Mouse (Mus musculus): ENCODE data around the gene Cdc7. TPM values are rescaled to one million over a fixed set of nuclear protein-coding genes. Genes with fewer than 3 reads are reported as not detected.

Gene Cdc7
- polyA plus RNA-seq, 1 experiment from 2014 or later = 39.3 TPM

DNA sequence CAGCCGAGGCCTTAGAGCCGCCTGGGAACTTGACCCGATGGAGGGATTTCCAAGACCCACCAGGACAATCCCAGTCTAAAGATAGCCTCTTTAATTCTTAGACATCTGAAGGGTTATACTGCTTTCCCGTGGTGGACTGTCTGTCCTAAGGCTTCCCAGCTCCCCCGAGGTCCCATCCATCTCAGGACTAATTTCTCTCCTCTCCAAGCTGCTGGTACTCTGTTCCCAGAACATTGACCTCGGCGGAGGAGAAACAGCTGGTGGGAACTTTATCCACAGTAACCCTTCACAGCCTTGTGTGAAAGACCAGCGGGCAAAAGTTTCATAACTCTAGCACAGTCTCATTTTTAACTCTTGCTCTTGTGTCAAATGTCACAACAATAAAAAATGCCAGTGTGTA is 25.1 kb downstream of the Cdc7 start:
- ATAC-seq (ENCODE audit: low FRiP score) = no peak
- Histone ChIP-seq H3K9ac (no peak overlapping the region), H3K4me3 (replicated peaks; ENCODE audit: low read length) (no peak overlapping the region), H3K4me2 (replicated peaks) (no peak overlapping the region), H3K27me3 (ENCODE audit: control insufficient read depth, insufficient read depth, low read length) (no peaks in the 10 kb centered on the region), H3K27ac (no peak overlapping the region), H3K36me3 (replicated peaks; ENCODE audit: control insufficient read depth, insufficient read depth) (peaks cover 15% of the 10 kb centered on the region), H3K9me3 (ENCODE audit: control insufficient read depth, low read length) (no peaks in the 10 kb centered on the region), H3K4me1 (replicated peaks; ENCODE audit: control insufficient read depth, insufficient read depth, low read length) (no peaks in the 10 kb centered on the region)
- no peak for DNase-seq (ENCODE audit: low spot score)
- 69% methylated on average over 8 of the region's 8 CpGs for WGBS

DNA sequence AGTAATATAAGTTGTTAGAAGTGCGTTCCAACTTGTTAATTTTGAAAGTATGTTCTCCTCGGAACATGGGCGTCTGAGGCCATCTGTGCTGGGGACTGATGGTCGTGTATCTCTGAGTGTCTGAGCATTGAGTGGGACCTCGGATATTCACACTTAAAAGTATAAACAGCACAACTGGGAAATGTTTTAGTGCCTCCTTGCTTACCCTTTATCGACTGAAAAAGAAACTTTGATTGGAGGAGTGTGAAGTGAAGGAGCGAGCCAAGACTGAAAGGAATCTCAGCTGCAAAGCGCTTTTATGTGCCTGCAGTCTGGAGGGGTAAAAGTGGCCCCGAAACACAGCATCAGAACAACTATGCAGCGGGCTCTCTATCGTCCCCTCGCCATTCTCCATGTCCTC is 25.7 kb downstream of the Cdc7 start:
- DNase-seq (ENCODE audit: low spot score) (no peak), ATAC-seq (ENCODE audit: low FRiP score) (no peak)
- Histone ChIP-seq H3K4me2 (replicated peaks) (no peak overlapping the region), H3K4me3 (replicated peaks; ENCODE audit: low read length) (no peak overlapping the region), H3K9ac (no peak overlapping the region), H3K9me3 (ENCODE audit: control insufficient read depth, low read length) (no peaks in the 10 kb centered on the region), H3K4me1 (replicated peaks; ENCODE audit: control insufficient read depth, insufficient read depth, low read length) (no peaks in the 10 kb centered on the region), H3K27ac (no peak overlapping the region), H3K36me3 (replicated peaks; ENCODE audit: control insufficient read depth, insufficient read depth) (peaks cover 9% of the 10 kb centered on the region), H3K27me3 (ENCODE audit: control insufficient read depth, insufficient read depth, low read length) (no peaks in the 10 kb centered on the region)
- WGBS = 78% methylated on average over 12 of the region's 12 CpGs

DNA sequence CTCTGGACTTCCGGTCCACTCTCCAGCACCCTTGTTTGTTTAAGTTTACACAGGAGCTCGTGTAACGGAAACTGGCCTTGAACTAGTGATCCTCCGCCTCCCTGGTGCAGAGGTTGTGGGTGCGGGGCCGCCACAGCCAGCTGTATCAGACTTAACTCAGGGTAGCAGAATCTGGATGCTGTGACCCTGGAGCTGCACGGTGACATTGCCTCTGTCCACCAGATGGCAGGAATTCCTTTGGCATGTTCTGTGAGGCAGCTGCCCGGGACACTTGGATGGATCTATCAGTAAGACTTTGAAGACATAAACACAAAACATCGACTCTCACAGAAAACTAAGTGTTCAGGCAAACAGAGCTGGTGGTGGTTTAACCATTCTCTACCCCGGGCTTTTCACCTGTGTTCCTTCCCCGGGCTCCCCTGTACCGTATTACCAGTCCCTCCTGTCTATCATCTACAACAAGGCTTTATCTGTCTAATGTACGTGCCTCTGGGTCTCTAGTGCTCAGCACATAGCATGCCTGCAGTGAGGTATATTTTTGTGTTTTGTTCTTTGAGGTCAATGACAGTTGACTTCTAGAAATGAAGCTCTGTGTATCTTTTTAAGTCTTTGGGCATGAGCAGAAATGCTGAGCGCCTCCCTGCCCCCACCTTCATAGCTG is 26.6 kb downstream of the Cdc7 start:
- Histone ChIP-seq H3K9ac (no peak overlapping the region), H3K27ac (no peak overlapping the region), H3K36me3 (replicated peaks; ENCODE audit: control insufficient read depth, insufficient read depth) (peaks cover 8% of the 10 kb centered on the region; the same call in 1 of the 2 replicates), H3K9me3 (ENCODE audit: control insufficient read depth, low read length) (no peaks in the 10 kb centered on the region), H3K27me3 (ENCODE audit: control insufficient read depth, insufficient read depth, low read length) (no peaks in the 10 kb centered on the region), H3K4me1 (replicated peaks; ENCODE audit: control insufficient read depth, insufficient read depth, low read length) (no peaks in the 10 kb centered on the region), H3K4me3 (replicated peaks; ENCODE audit: low read length) (no peak overlapping the region), H3K4me2 (replicated peaks) (no peak overlapping the region)
- ATAC-seq (ENCODE audit: low FRiP score) (peak; percentile 57; the same call in 1 of the 2 replicates), DNase-seq (ENCODE audit: low spot score) (peak; percentile 71)
- 50% methylated on average over 14 of the region's 14 CpGs for WGBS

DNA sequence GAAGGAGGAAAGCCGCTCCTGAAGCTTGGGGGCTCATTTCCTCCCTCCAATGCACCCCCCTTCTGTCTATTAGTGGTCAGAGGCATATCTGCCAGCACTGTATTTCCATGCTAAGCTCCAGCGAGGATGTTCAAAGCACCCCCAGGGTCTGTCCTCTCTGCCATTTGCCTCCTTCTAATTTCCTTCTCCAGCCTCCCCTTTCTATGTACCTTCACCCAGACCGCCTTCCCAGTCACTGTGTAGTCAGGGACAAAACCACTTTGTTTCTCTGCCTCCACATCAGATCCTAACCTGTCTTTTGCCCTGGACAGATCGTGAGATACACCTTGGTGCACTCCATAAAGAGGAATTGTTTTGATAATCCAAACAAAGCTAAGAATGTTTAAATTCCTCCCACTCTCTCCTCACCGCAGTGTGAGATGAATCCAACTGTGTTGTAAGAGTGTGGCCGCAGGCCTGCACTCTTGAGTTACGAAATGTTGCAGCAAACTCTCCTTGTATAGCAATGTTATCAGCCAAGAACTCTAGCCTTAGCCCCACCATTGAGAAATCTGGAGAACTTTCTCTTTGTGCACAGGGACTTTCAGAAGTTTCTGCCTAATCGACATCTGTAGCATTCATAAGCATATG is 27.3 kb downstream of the Cdc7 start:
- H3K4me1 ChIP-seq (replicated peaks; ENCODE audit: control insufficient read depth, insufficient read depth, low read length) = no peaks in the 10 kb centered on the region
- 0 out of 2 replicates have a peak, but pooled peaks cover 2% of the 10 kb centered on the region for H3K36me3 ChIP-seq (replicated peaks; ENCODE audit: control insufficient read depth, insufficient read depth)
- WGBS = 76% methylated on average over 8 of the region's 8 CpGs

DNA sequence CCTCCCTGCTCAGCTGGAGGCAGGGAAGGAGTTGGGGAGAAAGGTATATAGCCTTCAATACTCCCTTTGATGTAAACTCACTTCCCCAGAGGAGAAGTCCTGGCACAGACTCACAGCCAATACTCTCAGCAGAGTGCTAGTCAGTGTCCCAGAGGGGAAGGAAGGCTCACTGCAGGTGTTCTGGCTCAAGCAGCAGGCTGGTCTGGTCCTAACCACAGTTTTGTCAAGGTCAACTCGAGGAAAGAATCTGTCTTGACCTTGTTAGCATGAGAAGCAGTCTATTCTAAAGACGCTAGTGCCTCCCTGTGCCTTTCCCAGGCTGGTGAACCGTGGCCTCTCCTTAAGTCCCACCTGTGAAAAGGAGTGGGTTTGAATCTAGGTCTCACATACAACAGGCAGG is 30.6 kb downstream of the Cdc7 start:
- H3K4me2 ChIP-seq (replicated peaks) = no peak overlapping the region
- no peaks in the 10 kb centered on the region for H3K9me3 ChIP-seq (ENCODE audit: control insufficient read depth, low read length)
- no peaks in the 10 kb centered on the region for H3K27me3 ChIP-seq (ENCODE audit: control insufficient read depth, insufficient read depth, low read length)
- WGBS = 11% methylated on average over 3 of the region's 3 CpGs
- H3K4me1 ChIP-seq (replicated peaks; ENCODE audit: control insufficient read depth, insufficient read depth, low read length) = no peaks in the 10 kb centered on the region
- no peak overlapping the region for H3K27ac ChIP-seq
- DNase-seq (ENCODE audit: low spot score) (no peak), ATAC-seq (ENCODE audit: low FRiP score) (no peak)
- H3K36me3 ChIP-seq (replicated peaks; ENCODE audit: control insufficient read depth, insufficient read depth) = no peaks in the 10 kb centered on the region
- no peak overlapping the region for H3K4me3 ChIP-seq (replicated peaks; ENCODE audit: low read length)
- H3K9ac ChIP-seq = no peak overlapping the region

More for the DNA sequence above, 27.3 kb downstream of the Cdc7 start:
- Histone ChIP-seq H3K4me2 (replicated peaks) (no peak overlapping the region), H3K4me3 (replicated peaks; ENCODE audit: low read length) (no peak overlapping the region), H3K9me3 (ENCODE audit: control insufficient read depth, low read length) (no peaks in the 10 kb centered on the region), H3K27me3 (ENCODE audit: control insufficient read depth, insufficient read depth, low read length) (no peaks in the 10 kb centered on the region), H3K9ac (no peak overlapping the region), H3K27ac (no peak overlapping the region)
- DNase-seq (ENCODE audit: low spot score) (no peak), ATAC-seq (ENCODE audit: low FRiP score) (no peak)

DNA sequence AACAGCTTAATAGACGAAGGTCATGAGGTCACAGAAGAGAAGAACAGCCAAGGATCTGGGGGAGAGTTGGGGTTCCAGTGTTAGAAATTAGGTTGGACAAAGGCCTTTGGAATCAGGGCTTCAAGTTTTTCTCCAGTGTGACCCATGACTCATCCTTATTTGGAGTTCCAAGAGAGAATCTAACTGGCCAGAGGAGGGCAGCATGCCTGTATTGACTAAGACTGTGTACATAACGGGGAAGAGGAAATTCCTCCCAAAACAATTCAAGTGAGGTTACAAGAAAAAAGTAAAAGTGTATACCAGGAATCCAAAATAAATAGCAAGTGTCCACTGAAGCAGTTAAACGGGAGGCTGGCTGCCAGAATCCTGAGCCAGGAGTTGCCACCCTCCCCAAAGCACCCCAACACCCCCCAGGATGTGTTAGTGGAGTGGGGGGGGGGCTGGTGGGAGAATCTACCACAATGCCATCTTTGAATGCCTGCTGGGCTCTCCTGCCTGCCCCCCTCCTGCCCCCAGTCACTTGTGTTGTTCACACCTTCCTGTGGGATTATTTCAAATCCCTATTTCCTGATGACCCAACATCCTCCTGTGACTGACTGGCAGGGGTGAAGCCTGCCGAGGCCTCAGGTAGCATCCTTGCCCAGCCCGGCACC is 31.9 kb downstream of the Cdc7 start:
- no peaks in the 10 kb centered on the region for H3K36me3 ChIP-seq (replicated peaks; ENCODE audit: control insufficient read depth, insufficient read depth)
- H3K4me3 ChIP-seq (replicated peaks; ENCODE audit: low read length) = no peak overlapping the region
- ATAC-seq (ENCODE audit: low FRiP score) (no peak), DNase-seq (ENCODE audit: low spot score) (peak; percentile 72)
- no peaks in the 10 kb centered on the region for H3K9me3 ChIP-seq (ENCODE audit: control insufficient read depth, low read length)
- no peak overlapping the region for H3K27ac ChIP-seq
- WGBS = 51% methylated on average over 5 of the region's 5 CpGs
- no peak overlapping the region for H3K9ac ChIP-seq
- H3K27me3 ChIP-seq (ENCODE audit: control insufficient read depth, insufficient read depth, low read length) = no peaks in the 10 kb centered on the region
- no peaks in the 10 kb centered on the region for H3K4me1 ChIP-seq (replicated peaks; ENCODE audit: control insufficient read depth, insufficient read depth, low read length)
- no peak overlapping the region for H3K4me2 ChIP-seq (replicated peaks)

DNA sequence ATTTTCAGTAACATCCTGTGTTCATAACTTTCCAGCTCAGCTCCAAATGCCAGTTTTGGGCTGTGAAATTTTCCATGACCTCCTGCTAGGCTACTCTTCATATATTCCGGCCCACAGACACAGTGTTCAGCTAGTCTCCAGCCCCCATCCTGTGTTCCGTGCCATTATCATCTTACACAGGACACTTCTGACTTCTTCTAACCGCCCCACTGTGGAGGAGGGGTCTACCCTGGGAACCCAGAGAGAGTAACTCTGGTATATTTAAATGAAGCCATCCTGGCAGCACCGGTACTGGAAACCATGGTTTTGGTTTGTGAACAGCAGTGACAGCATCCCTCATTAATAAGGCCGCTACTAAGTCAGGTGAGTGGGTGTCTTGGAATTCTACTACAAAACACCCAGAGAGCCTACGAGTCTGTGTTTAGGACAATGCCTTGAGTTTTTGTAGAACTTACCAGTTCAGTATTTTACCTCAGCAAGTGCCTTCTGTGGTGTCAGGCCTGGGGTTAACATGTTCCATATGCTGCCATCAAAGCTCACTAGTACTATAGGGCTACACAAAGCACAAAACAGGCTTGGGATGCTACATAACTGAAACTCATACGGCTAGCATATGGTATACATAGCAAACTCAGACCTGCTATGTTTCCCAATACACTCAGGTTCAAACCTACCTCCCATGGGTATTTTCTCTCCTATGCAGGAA is 32.6 kb downstream of the Cdc7 start:
- no peak for DNase-seq (ENCODE audit: low spot score)
- Histone ChIP-seq H3K4me2 (replicated peaks) (no peak overlapping the region), H3K9ac (no peak overlapping the region), H3K27ac (no peak overlapping the region), H3K4me3 (replicated peaks; ENCODE audit: low read length) (no peak overlapping the region), H3K36me3 (replicated peaks; ENCODE audit: control insufficient read depth, insufficient read depth) (no peaks in the 10 kb centered on the region), H3K4me1 (replicated peaks; ENCODE audit: control insufficient read depth, insufficient read depth, low read length) (no peaks in the 10 kb centered on the region), H3K9me3 (ENCODE audit: control insufficient read depth, low read length) (no peaks in the 10 kb centered on the region), H3K27me3 (ENCODE audit: control insufficient read depth, insufficient read depth, low read length) (no peaks in the 10 kb centered on the region)
- WGBS = 82% methylated on average over 7 of the region's 7 CpGs
- no peak for ATAC-seq (ENCODE audit: low FRiP score)

DNA sequence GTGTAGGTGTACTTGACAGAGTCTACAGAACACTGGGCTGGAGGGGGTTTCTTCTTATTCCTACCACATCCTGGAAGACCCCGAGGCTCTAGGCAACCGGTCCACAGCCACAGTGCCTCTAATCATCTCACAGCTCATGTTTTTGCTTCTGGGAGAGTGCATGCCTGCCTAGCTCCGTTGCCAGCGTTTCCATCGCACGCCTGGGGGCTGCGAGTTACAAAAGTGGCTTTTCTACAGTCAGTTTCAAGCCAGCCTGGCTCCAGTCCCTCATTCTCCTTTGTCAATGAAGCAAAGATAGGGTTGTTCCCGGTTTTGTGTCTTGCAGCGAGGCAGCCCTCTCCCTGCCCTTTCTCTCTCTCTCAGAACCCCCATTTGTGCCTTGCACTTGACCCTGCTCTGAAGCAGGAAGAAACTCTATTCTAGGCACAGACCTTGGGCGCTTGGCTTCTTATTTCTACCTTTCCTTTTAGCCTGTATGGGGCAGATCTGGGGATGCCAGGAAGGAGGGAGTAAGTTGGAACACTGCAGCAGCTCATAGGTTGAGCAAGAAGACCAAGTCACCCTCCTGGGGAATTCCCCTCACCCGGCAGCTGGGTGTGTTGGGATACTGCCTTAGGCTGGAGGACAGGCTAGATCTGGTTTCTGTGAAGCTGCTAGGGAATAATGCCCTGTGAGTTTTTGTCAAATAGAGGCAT is 37.4 kb downstream of the Cdc7 start:
- DNase-seq (ENCODE audit: low spot score) (peak; percentile 43), ATAC-seq (ENCODE audit: low FRiP score) (peak; percentile 51; the same call in 1 of the 2 replicates)

DNA sequence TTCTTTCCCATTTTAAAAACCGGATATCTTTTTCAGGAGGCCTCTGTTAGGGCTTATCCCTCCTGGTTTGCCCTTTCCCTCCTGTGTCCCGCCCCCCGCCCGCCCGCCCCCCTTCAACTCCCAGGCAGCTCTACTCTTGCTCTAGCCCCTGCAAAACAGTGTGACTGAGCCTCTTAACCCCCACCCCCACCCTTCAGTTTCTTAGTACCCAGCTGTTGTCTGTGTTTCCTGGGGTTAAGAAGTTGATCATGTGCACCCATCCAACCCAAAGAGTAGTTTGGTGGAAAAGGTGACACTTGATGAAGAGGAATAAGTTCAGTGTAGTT is 37.9 kb downstream of the Cdc7 start:
- ATAC-seq (ENCODE audit: low FRiP score) (no peak), DNase-seq (ENCODE audit: low spot score) (no peak)
- Histone ChIP-seq H3K4me3 (replicated peaks; ENCODE audit: low read length) (no peak overlapping the region), H3K4me1 (replicated peaks; ENCODE audit: control insufficient read depth, insufficient read depth, low read length) (no peaks in the 10 kb centered on the region; the same call in 1 of the 2 replicates), H3K36me3 (replicated peaks; ENCODE audit: control insufficient read depth, insufficient read depth) (no peaks in the 10 kb centered on the region), H3K9me3 (ENCODE audit: control insufficient read depth, low read length) (no peaks in the 10 kb centered on the region), H3K27me3 (ENCODE audit: control insufficient read depth, insufficient read depth, low read length) (no peaks in the 10 kb centered on the region), H3K27ac (no peak overlapping the region), H3K9ac (no peak overlapping the region), H3K4me2 (replicated peaks) (no peak overlapping the region)
- WGBS = 33% methylated on average over 4 of the region's 5 CpGs

More for the DNA sequence above, 37.4 kb downstream of the Cdc7 start:
- no peak overlapping the region for H3K4me3 ChIP-seq (replicated peaks; ENCODE audit: low read length)
- H3K27me3 ChIP-seq (ENCODE audit: control insufficient read depth, insufficient read depth, low read length) = no peaks in the 10 kb centered on the region
- H3K27ac ChIP-seq = no peak overlapping the region
- 41% methylated on average over 11 of the region's 11 CpGs for WGBS
- H3K4me1 ChIP-seq (replicated peaks; ENCODE audit: control insufficient read depth, insufficient read depth, low read length) = no peaks in the 10 kb centered on the region; the same call in 1 of the 2 replicates
- no peaks in the 10 kb centered on the region for H3K9me3 ChIP-seq (ENCODE audit: control insufficient read depth, low read length)
- H3K36me3 ChIP-seq (replicated peaks; ENCODE audit: control insufficient read depth, insufficient read depth) = no peaks in the 10 kb centered on the region
- H3K9ac ChIP-seq = no peak overlapping the region
- H3K4me2 ChIP-seq (replicated peaks) = no peak overlapping the region
